Mouse (Mus musculus): ENCODE results near the gene Uhrf2.

DNA sequence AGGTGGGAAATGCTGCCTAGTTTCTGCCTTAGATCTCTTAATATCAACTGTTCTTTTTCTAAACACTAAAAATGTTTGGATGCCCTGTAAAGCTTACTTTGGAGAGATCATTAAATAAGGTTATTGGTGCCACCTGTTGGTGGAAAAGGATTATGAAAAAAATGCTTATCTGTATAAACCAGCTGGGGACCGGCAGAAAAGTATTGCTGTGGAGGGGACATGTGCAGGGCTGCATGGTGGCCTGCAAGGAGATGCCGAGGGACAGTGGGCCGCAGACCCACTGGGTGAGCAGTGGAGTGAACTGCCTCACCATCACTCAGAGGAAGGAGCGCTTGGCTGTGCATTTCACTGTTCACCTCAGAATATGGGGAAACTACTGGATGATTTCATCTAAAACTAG lies 97.9 kb downstream of the Uhrf2 start:
- TF ChIP-seq GATA1 (IDR thresholded peaks at IDR 0.05; ENCODE audit: borderline replicate concordance, low read length) (no peak), FLI1 (IDR thresholded peaks at IDR 0.05; ENCODE audit: low read length) (no peak)
